Mouse (Mus musculus): ENCODE measurements around the gene Dnah2. TPM values are rescaled to one million over a fixed set of nuclear protein-coding genes. Genes with fewer than 3 reads are reported as not detected.

Gene Dnah2
- total RNA-seq, 1 experiment from 2014 or later = 0.76 TPM

GRCm38 (mm10) chr11:69418481-69419442 is 130.1 kb downstream of the Dnah2 start:
- DNase-seq = peak; percentile 90

- peak; percentile 97 for DNase-seq
Measured at GRCm38 (mm10) chr11:69417449-69418384, 131.2 kb downstream of the Dnah2 start.

- DNase-seq = no peak
Measured at GRCm38 (mm10) chr11:69416921-69417448, 131.9 kb downstream of the Dnah2 start.

GRCm38 (mm10) chr11:69416509-69416908 is 132.4 kb downstream of the Dnah2 start:
- DNase-seq = no peak

GRCm38 (mm10) chr11:69415668-69416451 is 133.1 kb downstream of the Dnah2 start:
- peak; percentile 59 for DNase-seq

GRCm38 (mm10) chr11:69415327-69415667 is 133.6 kb downstream of the Dnah2 start:
- peak; percentile 66 for DNase-seq

GRCm38 (mm10) chr11:69414421-69415326 is 134.2 kb downstream of the Dnah2 start:
- DNase-seq = no peak

GRCm38 (mm10) chr11:69413221-69414181 is 135.4 kb downstream of the Dnah2 start, which contains the start of gene Kdm6b:
Kdm6b (minus strand) TSS chr11:69413675.
- DNase-seq = no peak

GRCm38 (mm10) chr11:69412548-69412947 is 136.4 kb downstream of the Dnah2 start:
- DNase-seq = no peak

- peak; percentile 92 for DNase-seq
Measured at GRCm38 (mm10) chr11:69411538-69412203, 137.2 kb downstream of the Dnah2 start.

- DNase-seq = peak; percentile 95
Measured at GRCm38 (mm10) chr11:69411073-69411535, 137.8 kb downstream of the Dnah2 start.

GRCm38 (mm10) chr11:69410310-69411072 is 138.4 kb downstream of the Dnah2 start:
- peak; percentile 72 for DNase-seq

- peak; percentile 47 for DNase-seq
Measured at GRCm38 (mm10) chr11:69410045-69410309, 138.9 kb downstream of the Dnah2 start.

- DNase-seq = peak; percentile 86
Measured at GRCm38 (mm10) chr11:69409378-69410044, 139.4 kb downstream of the Dnah2 start.

- peak; percentile 73 for DNase-seq
Measured at GRCm38 (mm10) chr11:69408541-69409377, 140.2 kb downstream of the Dnah2 start.

- no peak for DNase-seq
Measured at GRCm38 (mm10) chr11:69407724-69408004, 141.2 kb downstream of the Dnah2 start.

Data from adrenal gland, postnatal 25 days (tissue).